Mouse (Mus musculus) heart, postnatal 4 days (tissue): ENCODE results near the gene Slc15a5. TPM values are rescaled to one million over a fixed set of nuclear protein-coding genes. Genes with fewer than 3 reads are reported as not detected.
A peak's percentile ranks its signal among the peaks of the same experiment; 100 is the strongest.

Experiments
- DNase-seq: peaks from one replicate; pipeline ENCODE4 v3.0.0; 2021
- total RNA-seq, 2 experiments: library from RNA; stranded (reverse); gene quantifications; 2 replicates each; pipeline ENCODE4 v1.2.3; 2021

Slc15a5 gene
- total RNA-seq, 2 experiments from 2014 or later = not detected

- DNase-seq = no peak
Observed at GRCm38 (mm10) chr6:138054956-138055355, 24.8 kb downstream of the Slc15a5 start.

DNA sequence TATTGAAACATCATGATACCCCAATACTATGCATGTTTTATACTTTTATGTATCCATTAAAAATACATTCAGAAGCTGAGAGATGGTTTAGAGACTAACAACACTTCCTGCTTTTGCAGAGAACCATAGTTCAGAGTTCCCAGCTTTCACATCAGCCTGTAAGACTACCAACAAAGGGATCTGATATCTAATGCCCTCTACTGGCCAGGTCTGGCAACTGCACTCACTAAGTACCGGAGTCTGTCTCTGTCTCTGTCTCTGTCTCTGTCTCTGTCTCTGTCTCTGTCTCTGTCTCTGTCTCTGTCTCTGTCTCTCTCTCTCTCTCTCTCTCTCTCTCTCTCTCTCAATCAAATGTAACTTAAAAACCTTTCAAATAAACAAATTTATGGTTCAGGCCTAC, 25.6 kb downstream of the Slc15a5 start:
- no peak for DNase-seq

DNA sequence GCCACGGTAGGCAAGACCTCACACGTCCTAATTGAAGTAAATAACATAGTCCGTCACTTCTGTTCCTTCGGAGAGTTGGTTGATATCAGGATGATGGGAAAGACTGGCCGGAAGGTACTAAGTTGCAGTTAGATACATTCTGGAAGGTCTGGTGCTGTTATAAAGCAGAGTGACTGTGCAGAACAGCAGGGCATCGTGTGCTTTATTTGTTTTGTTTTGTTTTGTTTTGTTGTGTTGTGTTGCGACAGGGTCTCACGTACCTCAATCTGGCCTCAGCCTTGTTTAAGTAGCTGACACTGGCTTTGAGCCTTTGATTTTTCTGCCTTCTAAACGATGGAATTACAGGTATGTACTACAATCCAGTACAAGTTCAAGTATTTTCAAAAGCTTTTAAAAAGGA, 26.0 kb downstream of the Slc15a5 start:
- no peak for DNase-seq

DNA sequence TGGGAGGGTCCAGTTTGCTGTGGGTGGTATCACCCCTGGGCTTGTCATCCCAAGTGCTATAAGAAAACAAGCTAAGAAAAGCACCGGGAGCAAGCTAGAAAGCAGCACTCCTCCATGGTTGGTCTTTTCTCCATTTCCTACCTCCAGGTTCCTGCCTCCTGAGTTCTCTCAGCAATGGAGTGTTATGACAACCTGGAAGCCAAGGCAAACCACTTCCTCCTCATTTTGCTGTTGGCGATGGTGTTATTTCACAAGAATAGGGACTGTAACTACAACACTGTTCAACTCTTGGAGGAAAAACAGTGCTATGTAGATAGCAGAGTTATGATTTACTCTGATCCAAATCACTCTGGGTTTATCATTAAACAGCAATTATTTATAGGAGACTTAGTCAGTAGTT, 34.4 kb downstream of the Slc15a5 start:
- no peak for DNase-seq

DNA sequence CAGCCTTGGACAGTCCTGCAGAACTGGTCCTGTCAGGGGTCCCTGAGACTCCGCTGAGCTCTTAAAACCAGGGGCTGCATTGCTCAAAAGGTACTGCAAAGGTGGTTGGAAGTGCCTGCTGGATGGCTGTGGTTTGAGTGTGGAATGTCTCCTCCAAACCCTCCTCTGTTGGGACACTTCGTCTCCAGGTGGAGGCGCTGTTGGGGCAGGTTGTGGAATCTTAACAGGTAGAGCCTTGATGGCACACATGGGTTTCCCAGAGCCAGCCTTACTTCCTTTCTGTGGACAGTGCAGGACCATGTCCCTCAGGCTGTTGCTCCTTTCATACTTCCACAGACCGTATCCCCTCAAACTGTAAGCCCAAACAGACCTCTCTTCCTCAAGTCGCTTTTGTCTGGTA, 36.8 kb downstream of the Slc15a5 start:
- DNase-seq = no peak

- no peak for DNase-seq
Observed at GRCm38 (mm10) chr6:138041865-138042264, 37.9 kb downstream of the Slc15a5 start.

DNA sequence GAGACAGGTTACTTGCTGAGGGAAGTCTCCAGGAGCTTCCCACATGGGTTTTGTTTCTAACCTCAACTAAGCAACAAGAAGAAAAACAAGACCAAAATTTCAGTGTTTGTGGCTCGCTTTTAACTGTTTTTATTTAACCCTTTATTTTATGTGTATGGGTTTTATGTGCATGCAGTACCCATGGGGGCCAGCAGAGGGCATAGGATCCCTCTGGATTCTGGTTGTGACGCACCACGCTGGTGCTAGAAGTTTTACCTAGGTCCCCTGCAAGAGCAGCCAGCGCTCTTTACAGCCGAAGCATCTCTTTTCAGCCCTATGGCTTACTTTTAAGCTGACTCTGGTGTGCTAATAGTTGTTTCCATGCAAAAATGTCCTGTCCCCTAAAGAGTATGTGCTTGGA, 42.1 kb downstream of the Slc15a5 start:
- DNase-seq = no peak

DNA sequence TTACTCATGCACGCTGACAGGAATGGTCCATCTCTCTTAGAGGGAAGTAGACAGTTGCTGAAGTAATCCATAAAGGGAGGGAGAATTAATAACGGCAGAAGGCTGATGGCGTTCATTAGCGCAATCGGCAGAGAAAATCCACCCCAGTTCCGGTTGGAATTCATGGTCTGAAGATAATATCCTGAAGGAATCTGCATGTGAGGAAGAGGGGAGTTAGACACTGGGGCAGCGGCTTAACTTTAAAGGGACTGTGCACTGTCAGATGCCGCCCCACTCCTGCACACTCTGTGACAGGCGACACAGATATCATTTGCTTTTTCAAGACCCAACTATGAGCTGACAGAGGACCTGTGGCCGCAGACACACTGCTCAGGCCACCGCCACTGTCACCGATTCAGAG, 42.8 kb downstream of the Slc15a5 start:
- DNase-seq = no peak

- DNase-seq = no peak
Observed at GRCm38 (mm10) chr6:138016898-138017297, 62.8 kb downstream of the Slc15a5 start.

DNA sequence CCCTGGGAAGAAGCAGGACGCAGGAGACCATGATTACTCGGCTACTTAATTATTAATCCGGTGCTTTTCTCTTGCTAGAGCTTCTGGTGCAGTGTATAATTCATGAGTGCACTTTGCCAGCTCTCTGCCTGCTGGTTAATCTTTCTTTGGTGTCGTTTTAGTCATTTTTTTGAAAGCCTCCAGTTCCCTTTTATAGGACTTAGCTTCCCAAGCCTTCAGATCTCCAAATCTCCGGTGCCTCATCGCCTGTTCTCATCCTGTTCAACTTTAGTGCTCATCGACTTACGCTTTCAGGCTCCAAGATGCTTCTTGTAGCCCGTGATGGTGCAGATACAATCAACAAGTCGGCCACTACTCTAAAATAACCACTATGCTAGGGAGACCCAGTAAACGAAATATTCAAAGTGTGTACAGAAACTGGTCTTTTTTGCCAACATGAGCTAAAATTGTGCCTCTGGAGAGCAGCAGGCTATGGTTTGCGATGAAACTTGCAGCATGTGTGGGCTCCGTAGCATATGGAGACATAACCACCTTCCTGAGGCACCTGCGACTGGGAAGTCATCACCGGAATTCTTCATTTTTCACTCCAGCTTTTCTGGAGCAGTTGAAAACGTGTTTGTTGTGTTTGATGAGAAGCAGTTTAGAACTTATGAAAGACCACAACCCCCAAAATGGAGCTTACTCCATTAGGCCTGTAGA, 64.6 kb downstream of the Slc15a5 start:
- no peak for DNase-seq

DNA sequence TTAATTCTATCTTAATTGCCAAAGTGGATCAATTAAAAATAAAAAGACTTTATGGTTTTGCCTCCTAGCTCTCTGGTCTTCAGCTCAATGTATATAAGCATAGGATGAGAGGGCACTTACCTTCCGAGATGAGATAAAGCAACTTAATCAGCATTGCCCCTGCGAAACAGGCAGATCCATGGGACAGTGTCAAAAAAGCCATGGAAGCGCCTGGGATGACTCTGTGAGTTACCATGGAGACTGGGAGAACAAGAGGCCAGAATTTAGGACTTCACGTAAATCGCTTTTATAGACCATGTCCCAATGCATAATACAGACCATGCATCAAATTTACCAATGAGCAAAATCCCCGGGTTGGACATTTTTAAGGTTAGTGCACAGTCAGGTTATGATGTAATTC, 67.8 kb downstream of the Slc15a5 start:
- no peak for DNase-seq

GRCm38 (mm10) chr6:138007705-138008104, 72.0 kb downstream of the Slc15a5 start:
- DNase-seq = no peak

DNA sequence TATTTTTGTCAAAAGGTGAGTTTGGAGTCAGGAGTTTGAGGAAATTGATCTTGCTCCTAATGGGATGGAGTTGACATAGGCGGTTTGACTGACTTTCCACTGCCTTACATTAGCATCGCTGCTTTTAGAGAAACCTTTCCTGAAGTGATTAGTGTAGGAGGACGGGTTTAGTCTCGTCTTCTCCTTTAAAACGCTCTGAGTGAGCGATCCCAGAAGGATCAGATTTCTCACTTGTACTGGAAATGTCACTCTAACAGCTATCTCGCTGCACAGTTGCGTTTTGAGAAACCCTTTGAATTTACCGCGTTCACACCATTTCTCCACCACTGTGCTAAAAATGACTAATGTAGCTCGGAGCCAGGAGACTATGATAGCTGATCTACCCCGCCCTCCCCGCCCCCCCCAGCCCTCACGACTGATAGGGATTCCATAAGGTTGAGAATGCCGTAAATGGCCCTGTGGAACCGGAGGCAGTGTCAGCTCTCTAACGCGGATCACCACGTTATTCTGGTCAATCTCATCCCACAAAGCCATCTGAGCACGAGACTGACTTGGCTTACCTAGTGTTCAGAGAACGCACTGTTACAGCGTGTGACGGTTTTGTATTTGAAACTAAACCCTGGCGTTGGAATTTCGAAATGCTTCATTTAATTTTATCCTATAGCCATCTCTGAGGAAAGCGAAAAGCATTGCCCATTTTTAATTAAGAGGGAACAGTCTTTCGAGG, 73.0 kb downstream of the Slc15a5 start:
- no peak for DNase-seq

DNA sequence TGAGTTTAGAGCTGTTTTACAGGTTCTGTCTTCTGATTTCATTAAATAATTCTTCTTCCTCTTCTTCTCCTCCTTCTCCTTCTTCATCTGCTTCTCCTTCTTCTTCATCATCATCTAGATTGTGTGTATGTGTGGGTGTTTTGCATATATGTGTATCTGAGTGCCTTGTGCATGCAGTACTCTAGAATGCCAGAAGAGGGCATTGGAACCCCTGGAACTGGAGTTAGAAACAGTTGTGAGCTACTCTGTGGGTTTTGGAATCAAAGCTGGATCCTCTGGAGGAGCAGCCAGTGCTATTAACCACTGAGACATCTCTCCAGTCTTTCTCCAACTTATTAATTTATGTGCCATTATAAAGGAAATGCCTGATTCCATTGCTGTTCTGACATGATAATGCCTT, 89.9 kb downstream of the Slc15a5 start:
- DNase-seq = peak; percentile 14

- DNase-seq = no peak
Observed at GRCm38 (mm10) chr6:137985169-137985568, 94.5 kb downstream of the Slc15a5 start.

GRCm38 (mm10) chr6:137982195-137982737, 97.5 kb downstream of the Slc15a5 start:
- DNase-seq = no peak

DNA sequence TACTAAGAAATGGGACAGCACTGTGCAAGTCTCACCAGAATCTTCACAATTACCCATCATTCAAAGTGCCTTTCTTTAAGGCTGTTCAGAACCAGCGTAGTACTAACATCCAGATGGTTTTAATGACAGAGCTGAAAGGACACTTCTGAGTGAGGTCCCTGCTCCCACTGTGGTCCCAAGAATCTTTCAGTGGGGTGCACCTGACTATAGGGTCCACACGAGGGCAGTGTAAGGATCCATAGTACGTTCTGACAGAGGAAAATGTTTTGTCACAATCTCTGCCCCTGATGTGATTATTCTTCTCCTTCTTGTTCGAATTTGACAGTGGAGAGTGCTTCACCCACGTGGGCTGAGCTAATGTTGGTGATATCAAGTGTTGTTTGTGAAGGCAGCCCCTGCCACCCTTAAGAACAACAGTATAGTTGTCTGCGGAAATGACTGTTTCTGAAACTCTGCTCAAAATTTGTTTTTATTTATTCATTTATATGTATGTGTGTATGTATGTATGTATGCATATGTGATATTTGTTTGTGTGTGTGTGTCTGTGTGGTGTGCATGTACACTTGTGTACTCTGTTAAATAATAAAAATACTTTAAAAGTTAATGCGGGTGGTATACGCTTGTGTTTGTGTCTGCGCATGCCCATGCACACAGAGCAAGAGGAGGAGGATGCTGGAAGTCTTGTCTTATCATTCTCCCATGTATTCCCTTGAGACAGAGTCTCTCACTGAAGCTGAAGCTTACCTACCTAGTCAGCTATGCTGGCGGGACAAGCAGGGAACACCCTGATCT, 98.6 kb downstream of the Slc15a5 start:
- DNase-seq = no peak

DNA sequence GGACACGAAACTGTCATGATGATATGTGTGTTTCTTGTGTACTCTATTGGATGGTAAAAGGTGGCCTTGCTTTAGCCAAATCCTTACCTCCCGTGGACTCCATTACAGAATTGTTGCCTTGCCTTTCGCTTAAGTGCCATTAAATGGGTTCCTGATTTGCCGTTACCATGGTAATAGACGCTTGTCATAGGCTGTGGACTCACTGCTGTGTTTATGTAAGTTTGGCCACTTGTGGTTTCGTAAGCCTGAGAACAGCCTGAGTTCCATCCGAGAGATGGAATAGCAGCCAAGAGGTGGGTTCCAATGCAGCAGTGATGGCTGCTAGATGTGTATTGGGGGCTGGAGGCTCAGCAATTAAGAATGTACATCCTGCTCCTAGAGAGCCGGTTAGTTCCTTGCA, 99.3 kb downstream of the Slc15a5 start:
- no peak for DNase-seq

GRCm38 (mm10) chr6:137979802-137980201, 99.9 kb downstream of the Slc15a5 start:
- no peak for DNase-seq

DNA sequence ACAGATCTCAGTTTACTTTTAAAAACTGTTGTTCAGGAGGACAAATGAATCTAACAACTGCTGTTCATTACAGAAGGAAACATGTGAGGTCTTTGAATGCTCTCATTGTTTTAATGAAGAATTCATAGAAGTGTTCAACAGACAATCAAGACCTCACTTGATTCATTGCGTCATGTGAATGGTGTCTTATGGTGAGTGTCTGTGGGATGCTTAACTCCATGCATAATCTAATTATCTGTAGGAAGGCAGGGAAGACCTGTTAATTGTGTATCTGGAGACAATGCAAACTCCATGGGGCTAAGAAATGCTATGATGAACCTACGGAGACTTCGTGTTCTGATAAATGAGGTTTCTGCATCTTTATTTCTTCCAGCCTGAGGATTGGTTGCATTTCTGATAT, 103.7 kb downstream of the Slc15a5 start:
- DNase-seq = no peak

GRCm38 (mm10) chr6:137963703-137964102, 116.0 kb downstream of the Slc15a5 start:
- DNase-seq = no peak

DNA sequence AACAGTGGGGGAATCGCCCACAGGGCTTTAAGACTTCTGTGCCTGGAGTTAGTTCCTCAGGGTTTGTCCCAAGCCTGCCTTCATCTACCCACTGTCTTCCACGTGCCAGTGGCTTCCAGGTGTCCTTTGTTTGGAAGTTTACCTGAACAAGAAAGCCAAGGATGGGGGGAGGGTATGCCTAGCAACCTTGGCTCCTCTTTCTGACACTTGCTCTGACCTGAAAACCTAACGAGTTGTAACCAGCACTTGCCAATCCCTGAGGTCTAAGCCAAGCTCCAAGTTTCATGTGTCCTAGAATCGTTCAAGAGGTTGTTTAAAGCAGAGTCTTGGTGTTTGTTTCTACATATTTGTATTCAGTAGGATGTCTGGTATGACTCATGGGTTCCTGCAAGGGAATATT, 116.9 kb downstream of the Slc15a5 start:
- DNase-seq = no peak
